Mouse (Mus musculus): Measurements from ENCODE around the gene Baz2b.

Gene Baz2b

DNA sequence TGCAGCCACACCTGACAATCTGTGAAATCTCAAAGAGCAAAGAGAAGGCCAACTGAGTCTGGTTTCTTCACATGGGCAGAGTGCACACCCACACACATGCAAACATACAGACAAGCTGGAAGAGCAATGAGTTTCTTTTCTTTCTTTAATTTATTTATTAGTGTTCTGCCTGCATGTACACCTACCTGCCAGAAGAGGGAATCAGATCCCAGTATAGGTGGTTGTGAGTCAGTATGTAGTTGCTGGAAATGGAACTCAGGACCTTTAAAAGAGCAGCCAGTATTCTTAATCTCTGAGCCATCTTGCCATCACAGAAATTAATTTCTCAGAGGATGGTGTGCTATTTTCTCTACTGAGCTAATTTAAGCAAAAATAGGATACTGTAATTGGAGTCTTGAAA lies 164.7 kb downstream of the Baz2b start:
- DNase-seq = no peak

DNA sequence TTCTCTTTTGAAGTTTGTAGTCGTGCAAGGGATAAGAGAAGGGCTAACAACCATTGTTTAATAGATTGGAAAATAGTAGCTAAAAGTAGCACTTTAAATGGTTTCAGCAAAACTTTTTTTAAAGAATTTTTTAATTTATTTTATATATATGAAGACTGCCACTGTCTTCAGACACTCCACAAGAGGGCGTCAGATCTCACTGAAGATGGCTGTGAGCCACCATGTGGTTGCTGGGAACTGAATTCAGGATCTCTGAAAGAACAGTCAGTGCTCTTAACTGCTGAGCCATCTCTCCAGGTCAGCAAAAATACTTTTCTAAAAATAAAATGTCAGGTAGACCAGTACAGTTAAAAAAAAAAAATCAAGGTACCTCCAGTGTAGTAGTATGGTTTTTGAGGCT lies 165.1 kb downstream of the Baz2b start:
- no peak for DNase-seq

DNA sequence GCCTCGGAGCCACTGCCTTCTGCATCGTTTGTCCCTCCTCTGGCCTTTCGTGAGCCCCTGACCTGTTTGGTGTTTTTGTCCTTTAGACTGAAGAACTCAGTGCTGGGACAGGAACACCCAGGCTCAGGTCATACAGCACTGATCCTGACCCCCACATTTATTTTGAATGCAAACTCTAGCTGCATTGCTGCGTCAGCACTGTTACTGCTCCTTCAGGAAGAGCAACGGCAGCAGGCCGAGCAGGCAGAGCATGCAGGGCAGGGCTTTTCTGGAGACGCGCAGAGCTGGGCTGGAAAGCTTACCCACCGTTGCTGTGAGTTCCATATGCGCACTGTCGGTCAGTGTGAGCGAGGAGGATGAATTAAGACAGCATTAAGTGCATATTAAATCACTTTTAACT lies 166.9 kb downstream of the Baz2b start:
- DNase-seq = no peak

DNA sequence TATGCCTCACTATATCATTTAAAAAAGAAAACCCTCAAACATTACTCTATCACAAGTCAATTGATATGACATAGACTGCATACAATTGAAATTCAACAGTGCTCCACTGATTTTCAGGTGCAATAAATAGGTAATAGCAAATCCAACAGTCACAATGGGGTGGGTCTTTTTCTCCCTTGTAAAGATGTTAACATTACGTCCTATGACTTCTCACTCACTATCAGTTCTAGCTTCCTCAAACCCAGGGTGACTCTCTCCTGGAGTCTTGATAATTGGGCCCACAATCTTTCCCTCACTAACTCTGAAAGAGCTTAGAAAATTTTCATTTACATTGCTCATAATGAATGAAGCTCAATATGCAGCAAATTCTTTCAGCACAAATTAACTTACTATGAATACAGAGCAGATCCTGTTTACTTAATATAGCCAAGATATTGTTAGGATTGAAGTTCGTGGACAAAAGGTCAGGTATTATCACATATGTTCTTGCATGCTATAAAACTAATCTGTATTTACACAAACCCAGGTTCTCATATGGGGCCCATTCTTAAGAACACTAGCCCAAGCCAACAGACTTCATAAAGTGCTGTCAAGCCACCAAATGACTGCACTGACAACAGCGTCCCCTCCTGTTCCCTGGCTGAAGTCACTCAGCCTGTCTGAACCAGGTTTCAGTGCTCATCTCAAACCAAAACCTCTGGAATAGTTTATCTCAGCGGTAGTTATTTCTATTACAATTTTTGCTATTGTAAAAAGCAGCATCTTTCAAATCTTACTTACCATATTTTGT lies 168.0 kb downstream of the Baz2b start:
- no peak for DNase-seq

DNA sequence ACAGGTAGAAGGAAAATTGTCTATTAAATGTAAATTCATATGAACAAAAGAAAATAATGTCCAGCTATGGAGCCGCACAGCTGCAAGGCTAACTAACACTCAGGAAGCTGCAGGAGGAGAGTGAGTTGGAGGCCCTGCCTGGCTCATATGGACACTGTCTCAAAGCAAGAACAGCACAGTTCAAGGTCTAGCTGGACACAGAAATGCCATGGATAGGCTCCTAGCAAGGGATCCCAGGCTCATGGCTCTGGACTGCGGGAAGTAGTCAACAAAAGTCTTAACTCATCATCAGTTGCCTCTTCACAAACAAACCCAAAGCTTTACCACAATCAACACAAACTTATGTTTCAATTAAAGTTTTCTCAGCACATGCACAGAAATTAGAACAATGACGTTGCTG lies 169.5 kb downstream of the Baz2b start:
- no peak for DNase-seq

DNA sequence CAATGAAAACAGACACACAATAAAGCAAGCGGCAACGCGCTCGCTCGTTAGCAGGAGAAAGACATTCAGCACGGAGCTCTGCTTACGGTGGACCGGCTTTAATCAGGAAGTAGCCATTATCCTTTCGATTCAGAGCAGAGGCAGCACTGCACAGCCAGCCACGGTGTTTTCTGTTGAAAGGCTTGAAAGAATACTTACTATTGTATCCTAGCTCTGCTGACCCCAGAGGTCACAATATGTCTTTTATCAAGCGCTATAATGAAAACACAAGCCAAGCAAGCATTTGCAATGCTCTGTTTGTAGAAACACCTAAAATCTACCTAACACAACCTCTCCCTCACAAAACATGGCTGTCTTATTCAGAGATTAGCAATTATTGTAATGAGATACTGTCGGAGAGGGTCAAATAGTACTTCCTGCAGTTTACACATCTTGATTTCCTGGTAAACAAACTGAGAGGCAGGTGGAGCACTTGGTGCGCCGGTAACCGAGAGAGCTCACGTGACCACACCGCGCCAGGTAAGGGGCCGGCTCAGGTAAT lies 172.6 kb downstream of the Baz2b start:
- peak; percentile 31 for DNase-seq

DNA sequence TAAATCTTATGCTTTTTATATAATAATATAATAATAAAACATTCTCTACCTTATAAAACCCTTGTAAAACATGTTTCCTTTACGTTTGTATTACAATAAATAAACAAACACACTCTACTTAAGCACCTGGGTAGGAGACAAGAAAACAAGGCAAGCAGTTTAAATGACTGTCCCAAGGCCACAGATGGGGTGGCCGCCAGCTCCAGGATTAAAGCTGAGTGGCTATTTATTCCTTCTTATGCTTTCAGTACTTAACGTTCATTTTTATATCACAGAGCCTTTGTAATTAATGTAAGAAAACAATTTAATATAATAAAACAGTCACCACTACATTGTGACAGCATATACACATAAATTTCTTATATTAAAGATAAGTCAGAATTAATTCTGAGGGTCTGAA lies 173.3 kb downstream of the Baz2b start:
- DNase-seq = no peak

DNA sequence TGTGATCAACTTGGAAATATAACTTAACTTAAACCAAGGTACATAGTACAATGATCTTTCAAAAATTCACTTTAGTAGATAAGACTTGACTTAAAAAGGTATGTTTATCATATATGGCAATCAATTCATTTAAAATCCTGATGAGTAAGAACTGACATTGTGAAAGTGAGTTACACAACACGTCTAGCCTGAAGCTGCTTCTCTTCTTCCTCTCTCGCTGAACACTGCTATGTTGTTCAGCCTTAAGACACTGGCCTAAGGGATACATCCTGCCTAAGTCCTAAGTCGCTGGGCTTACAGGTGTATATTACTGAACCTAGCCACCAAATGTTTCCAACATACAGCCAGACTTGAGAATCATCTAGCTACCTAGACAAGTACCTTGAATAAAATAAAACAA lies 178.6 kb downstream of the Baz2b start:
- no peak for DNase-seq

DNA sequence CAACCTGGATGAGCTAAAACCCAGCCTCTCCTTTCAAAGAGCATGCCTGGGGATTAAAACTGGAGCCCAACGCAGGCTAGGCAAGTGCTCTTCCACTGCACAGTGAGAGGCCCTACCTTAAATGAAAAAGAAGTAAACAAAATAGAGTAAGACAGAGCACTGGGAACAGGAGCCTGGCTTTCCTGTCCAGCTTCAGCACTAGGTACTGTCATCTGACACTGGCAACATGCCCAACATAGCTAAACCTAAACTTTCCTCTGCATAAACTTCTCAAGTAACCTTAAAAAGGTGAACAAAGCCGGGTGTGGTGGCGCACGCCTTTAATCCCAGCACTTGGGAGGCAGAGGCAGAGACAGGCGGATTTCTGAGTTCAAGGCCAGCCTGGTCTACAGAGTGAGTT lies 180.6 kb downstream of the Baz2b start:
- DNase-seq = no peak

DNA sequence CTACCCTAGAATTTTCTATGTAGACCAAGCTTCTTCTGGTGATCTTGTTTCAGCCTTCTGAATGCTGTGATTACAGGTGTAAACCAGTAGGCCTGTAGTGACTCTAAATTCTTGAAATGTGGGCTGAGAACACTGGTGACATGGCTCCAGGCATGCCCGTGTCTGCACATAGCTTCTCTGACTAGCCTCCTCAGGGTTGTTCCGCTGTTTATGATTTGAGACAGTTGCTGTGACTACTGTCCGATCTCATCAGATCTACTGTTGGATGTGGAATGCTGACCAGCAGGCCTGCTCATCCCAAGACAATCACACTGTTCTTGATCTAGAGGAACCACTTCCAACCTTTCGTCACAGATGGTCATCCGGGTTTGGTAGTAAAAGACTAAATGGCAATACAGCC lies 182.5 kb downstream of the Baz2b start:
- DNase-seq = no peak

DNA sequence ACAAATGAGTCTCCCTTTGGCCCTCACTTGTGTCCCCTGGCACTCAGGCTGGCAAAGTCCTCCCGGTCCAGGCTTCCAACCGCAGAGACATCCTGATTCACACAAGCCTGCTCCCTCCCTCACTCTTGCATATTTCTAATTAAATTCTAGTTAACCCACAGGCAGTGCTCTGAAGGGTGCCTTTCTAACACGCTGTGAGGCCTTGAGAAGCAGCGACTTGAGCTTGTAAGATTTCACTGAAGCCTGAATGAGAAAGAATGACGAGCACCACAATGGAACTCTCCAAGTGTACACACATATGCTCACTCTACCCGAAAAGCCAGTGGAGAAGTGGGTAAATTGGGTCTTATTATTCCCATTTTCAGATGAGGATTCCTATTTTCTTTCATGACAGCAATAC lies 183.1 kb downstream of the Baz2b start:
- DNase-seq = no peak

DNA sequence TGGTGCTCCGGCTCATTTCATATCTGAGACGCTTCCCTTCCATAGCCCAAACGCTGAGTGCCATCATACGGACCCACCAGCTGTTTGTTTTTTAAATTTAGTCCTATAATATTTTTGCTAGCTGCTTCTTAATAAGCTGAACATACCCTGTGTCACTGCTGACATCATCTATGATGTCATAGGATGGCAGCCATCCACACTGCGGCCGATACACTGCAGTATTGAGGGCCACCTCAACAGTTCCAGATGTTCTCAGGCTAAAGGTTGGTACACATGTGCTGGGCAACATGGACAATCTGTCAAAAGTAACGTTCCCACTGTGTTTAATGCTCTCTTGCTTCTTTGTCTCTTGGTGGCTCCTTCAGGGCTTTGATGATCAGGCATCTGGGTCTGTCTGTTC lies 185.9 kb downstream of the Baz2b start:
- no peak for DNase-seq

DNA sequence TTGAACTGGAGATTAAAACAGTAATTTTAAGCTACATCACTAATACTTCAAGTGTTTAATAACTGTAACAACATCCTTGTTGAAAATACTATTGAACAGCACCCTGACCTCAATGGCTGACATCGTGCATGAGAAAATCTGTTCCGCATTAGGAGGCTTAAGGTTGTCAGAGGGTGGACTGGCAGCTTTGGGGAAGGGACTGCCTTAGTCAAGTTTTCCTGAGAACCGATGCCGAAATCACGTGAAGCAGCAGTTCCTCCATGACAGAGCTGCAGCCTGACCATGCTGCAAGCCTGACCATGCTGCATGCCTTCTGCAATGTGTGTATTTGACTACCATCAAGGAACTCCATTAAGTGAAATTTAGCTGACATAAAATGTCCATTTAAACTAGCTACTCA lies 188.1 kb downstream of the Baz2b start:
- no peak for DNase-seq

DNA sequence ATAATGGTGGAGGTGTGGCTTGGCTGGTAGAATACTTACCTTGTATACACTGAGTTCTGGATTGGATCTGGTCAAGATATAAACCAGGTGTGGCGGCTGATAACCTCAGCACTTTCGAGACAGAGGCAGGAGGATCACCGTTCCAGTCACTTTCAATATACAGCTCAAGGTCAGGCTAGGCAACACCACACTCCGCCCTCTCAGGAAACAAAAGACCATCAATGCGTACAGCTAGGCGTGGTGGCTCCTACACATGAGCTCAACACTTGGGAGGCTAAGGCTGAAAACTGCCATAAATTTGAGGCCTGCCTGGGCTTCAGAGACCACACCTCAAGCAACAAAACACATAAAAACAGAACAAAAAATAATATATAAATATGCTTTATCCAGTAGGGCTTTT lies 188.5 kb downstream of the Baz2b start:
- no peak for DNase-seq

DNA sequence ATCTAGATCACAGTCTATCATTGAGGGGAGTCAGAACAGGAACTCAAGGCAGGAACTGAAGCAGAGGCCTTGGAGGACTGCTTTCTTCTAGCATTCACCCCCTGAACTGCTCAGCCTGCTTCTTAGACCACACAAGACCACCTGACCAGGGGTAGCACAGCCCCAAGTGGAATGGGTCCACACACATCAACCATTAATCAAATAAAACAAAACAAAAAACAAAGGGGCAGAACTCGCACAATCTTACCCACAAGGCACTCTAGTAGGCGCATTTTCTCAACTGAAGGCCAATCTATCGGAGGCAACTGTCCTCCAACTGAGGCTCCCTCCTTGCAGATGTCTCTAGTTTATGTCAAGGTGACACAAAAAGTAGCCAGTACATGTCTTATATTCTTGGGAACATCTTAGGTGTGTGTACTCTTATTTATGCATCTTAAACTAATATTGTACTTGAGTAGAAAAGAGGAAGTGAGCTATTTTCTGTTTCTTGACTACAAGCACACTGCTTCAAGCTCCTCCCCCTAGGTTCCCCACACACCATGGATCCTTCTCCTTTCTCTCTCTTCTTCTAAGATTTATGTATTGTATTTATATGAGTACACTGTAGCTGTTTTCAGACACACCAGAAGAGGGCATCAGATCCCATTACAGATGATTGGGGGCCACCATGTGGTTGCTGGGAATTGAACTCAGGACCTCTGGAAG lies 189.9 kb downstream of the Baz2b start:
- DNase-seq = no peak

DNA sequence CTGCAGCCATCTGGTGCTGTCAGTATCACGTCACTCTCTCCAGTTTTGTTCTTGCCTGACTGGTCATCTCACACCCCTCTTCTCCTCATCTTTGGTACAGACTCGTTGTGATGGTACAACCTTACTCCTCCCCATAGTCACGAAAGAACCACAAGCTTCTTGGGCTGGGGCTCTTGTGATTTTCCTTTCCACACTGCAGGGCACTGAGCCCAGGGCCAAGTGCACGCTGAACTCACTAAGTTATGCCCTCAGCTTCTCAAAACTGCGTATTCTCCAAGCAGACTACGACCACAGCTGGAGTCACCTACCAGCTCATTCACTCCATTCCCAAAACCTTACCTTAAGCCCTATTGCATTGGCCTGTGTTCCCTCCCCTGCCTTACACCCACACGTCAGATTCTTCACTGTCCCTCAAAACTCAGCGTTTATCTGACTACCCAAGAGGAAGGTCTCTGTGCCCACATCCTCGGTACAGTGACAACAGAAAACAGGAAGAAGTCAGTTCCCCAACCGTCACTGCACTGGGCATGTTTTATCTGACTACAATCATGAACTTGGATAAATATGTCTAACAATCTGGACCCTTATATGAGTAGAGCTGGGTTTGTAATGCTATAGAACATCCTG lies 190.7 kb downstream of the Baz2b start:
- DNase-seq = no peak

DNA sequence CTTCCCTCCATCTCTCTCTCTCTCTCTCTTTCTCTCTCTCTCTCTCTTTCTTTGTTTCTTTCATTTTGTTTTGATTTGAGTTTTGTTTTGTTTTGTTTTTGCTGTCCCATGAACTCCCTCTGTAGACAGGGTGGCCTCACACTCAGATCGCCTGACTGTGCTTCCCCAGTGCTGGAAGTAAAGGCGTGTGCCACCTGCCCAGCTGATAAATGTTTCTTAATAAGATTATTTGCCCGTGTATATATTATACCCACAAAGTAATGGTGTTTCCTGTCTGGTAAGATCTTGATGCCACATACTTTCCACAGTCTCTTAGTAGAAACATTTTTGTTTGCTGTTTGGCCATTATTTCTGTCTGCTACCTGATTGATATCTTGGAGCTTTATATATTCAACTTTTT lies 198.1 kb downstream of the Baz2b start:
- DNase-seq = no peak

DNA sequence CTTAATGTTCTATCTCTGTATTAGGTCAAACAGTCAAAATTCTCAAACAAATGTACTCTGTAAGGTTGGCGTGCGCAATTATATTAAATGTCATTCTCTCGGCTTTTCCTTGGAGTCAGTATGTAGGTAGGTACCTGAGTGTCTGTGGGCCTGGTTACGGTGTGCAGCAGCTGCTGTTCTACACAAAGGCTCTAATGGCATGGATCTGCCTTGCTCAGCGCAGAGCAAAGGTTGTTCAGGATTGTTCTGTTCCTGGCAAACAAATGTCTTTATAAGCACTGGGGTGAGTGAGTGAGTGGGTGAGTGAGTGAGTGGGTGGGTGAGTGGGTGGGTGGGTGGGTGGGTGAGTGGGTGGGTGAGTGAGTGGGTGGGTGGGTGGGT lies 206.0 kb downstream of the Baz2b start:
- no peak for DNase-seq

DNA sequence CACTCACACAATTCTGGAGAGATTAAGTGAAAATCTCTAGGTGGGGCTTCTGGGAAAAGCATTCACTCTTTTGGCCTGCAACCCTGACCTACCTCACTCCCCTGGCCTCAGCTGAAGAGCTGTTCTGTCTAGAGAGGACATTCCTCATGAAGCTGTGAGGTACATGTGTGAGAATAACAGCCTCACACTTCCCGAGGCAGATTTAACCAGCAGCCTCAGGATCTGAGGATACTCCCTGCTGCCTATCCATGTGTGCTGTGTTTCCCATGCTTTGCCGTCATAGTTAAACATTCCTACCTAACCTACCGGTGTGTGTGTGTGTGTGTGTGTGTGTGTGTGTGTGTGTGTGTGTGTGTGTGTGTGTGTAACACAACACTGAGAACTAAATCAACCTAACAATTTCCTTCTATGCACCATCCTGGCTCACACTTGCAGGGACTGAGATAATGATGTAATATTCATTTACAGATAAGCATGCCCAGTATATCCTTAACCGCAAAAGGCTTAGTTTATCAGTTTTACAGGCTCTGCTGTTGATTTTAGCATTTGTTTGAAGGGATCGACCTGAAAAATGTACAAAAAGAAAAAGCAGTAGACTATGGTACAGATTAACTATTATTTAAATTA lies 206.5 kb downstream of the Baz2b start:
- DNase-seq = no peak

DNA sequence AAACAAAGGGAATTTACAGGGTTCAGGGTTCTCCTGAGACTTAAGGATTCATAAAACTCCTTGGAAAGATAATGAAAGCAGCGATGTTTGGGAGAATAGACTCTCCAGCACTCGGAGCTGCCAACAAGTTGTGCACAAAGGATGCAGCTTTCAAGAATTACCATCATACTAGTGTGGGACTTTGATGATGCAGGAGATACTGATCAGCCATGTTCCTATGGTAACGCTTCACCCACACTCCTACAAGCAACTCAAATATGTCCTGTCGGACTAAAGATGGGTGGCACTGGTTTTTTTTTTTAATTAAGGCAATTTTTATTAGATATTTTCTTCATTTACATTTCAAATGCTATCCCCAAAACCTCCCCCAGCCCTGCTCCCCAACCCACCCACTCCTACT lies 209.4 kb downstream of the Baz2b start:
- DNase-seq = no peak

DNA sequence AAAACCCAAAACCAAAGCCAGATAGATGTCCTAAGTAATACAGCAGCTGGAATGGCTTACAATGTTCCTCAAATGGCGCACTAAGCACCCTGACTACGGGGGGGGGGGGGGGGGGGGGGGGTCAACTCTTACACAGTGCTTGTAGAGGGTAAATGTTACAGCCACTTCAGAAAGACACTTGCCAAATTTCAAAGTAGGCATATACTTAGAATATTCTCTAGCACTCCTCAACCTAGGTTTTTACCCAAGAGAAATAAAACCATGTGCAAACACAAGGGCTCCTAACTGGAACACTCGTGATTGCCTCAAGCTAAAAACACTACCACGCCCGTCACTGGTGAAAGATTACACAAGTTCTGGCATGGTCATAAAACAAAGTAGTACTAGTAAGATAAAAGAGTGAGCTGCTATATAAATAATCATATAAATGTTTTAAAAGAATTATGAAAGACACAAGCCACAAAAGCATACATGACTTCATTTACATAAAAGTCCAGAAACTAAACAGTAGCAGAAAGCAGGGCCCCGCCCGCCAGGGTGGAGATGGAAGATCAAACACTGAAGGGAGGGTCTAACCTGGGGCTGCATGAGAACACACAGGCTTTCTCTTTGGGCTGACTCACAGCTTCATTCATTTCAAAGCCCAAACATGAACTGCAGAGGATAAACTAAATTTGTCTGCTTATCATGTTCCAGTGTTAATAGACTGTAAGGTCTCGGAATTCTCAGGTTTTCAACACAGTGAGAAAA lies 212.0 kb downstream of the Baz2b start:
- DNase-seq = peak; percentile 19

DNA sequence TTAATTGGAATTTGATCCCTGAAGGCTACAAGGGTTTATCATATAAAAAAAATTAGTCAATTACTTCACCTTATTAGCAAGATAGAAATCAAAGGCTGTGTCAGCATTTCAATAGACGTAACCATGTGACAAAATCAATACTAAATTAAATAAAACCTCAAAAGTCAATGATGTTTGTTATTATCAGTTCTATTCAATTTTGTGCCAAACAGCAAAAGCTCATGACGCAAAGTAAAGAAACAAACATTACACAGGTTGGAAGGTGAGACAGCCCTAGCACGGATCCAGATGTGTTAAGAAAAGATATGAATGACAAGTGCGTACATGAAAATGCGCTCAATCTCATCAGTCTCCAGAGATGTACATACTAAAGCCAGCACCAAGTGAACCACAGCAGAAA lies 212.7 kb downstream of the Baz2b start:
- DNase-seq = no peak

DNA sequence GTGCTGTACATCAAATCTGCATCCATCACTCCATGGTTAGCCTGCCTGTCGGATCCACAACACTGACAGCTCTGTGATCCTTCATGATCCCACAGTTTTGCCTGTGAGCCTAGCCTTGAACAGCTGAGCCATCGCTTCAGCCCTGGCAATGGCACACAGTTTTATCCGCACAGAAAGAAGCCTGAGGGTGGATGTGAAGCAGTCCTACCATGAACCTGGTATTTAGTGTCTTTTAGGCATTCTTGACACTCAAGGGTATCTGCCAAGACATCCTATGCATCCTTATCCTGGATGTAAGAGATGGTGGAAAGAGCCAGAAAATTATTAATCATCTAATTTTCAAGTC lies 216.5 kb downstream of the Baz2b start:
- DNase-seq = no peak
